Mouse (Mus musculus) inflammation-experienced regulatory T-cells, adult 6 months (primary cell): ENCODE measurements around the gene Tas2r136. TPM values are rescaled to one million over a fixed set of nuclear protein-coding genes. Genes with fewer than 3 reads are reported as not detected.

Experiments used
- ATAC-seq: one replicate; pipeline ENCODE4 v1.8.0; 2017
- polyA plus RNA-seq, 3 experiments: library from polyadenylated mRNA; unstranded; fragments of 100-300 nt; shearing (Covaris generic); gene quantifications; one replicate each; pipeline ENCODE4 v1.2.1; 2017

Tas2r136 gene
- polyA plus RNA-seq = not detected

DNA sequence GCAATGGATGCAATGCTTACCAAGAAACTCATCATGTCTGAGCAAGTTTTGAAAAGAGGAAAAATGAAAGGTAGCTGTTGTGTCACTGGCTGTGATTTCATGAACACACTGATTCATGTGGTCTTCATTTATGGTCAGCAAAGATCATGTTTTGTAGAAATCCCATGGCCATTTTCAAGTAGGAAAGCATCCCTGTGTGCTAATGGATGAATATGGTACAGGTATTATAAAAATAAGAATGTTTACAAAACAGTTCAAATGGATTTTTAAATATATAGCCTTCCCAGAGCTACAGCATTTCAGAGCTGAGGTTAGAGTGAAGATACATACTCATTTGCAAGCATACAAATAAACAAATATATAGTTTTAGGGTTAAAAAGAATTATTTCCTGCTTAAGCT lies at the start of gene Tas2r136:
Gene Tas2r136, minus strand, starts transcription at position 101 of the 400 bp plus-strand sequence.
- no peak for ATAC-seq

DNA sequence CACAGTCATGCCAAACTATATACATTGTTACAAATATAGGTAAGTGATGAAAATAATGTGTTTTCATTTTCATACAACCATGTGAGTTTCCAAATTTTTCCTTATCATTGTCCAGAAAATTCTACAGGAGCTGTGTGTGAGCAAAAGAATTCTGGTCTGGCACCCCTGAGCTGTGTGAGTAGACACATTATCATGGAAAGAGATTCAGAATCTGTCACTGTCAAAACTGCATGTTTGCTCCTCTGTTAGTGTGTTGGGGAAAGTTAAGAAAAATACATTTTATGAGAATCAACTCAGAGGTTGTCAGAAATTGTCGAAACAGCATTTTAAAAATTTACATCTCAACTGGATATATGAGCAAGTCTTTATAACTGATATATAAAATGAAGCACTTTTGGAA lies 24.6 kb upstream of the Tas2r136 start, which contains the start of gene Tas2r117:
Gene Tas2r117, plus strand, starts transcription at position 301 of the 400 bp plus-strand sequence.
- no peak for ATAC-seq

DNA sequence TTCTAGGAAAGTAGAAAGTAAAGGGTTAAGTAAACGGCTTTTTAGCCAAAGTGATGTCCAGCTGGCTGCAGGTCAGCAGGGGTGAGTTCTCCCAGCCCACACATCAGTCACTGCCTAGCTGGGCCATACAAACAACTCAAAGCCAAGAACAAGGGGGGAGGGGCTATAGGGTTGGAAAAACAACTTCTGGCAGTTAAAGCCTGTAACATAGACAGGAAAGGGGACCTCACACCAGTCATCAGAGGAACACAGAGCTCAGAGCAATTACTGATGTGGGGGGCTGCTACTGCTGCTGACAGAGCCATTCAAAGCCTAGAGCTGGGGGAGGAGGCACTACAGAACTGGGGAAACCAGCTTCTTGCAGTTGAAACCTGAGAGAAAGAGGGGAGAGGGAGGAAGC lies 17.4 kb upstream of the Tas2r136 start:
- no peak for ATAC-seq

GRCm38 (mm10) chr6:132761831-132762230 lies 16.1 kb downstream of the Tas2r136 start, which contains the start of gene Tas2r102:
Gene Tas2r102 (plus strand): TSS chr6:132762131.
- ATAC-seq = no peak

DNA sequence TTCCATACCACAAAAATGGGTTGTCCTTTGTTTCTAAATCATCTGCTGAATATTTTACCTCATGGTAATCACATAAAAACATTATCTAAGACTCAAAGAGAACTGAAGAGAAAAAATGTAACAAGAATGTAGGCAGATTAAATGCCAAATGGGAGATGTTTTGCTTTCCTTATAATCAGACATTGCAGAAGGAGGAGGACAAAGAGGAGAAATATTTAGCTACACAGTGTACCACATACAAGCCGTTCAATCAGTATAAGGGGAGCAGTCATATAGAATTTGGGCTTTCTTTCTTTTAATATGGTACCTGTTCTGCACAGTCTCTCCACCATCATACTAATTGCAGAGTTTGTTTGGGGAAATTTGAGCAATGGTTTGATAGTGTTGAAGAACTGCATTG lies 23.5 kb downstream of the Tas2r136 start, which contains the start of gene Tas2r124:
Gene Tas2r124, plus strand, starts transcription at position 301 of the 400 bp plus-strand sequence.
- ATAC-seq = no peak

DNA sequence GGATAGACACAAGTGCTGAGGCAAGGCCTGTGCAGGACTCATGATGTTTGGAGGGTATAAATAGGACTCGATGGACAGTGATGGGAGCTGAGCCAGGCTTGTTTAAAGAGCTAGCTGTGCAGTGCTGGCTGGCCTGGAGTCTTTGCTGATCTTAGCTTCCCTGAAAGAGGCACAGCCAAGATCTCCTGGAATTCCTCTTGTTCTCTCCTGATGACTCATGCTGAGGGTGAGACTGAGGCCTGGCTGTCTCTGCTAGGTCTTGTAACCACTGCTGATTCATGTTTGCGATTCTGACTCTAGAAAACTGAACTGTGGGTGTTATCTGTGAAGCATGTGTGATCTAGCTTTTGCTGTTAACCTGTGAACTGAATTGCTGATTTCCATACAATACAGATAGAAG lies 27.8 kb downstream of the Tas2r136 start:
- ATAC-seq = no peak

DNA sequence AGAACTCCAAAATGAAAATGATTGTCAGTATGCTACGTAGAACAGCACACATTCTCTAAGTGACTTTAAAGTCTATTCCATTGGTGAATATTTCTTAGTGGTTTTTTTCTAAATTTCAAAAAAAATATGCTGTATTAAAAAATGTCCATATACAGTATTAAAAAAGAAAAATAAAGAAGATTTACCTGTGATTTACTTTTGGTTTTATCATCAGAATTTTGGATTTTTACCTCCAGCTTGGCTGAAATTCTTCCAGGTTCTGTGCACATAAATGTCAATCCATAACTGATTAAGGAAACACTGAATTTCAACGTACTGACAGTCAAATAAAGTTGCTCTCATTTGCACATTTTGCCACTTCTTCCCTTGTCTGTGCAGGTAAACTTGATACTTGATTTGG lies 40.0 kb downstream of the Tas2r136 start, which contains the start of gene Tas2r115:
Gene Tas2r115, minus strand, starts transcription at position 101 of the 400 bp plus-strand sequence.
- no peak for ATAC-seq

Other genes starting within 250 kb of the Tas2r136 start
- not detected for gene Prh1, start 208.4 kb downstream of the Tas2r136 start, polyA plus RNA-seq
- not detected for gene Prp2, start 182.2 kb downstream of the Tas2r136 start, polyA plus RNA-seq
- not detected for gene A630073D07Rik, start 126.6 kb downstream of the Tas2r136 start, polyA plus RNA-seq
- not detected for gene Tas2r120, start 121.2 kb downstream of the Tas2r136 start, polyA plus RNA-seq
- gene Tas2r121, start 77.2 kb downstream of the Tas2r136 start, polyA plus RNA-seq = not detected
- not detected for gene Tas2r122, start 66.2 kb downstream of the Tas2r136 start, polyA plus RNA-seq
- not detected for gene Tas2r115, start 40.1 kb downstream of the Tas2r136 start, polyA plus RNA-seq
- gene Tas2r124, start 23.4 kb downstream of the Tas2r136 start, polyA plus RNA-seq = not detected
- gene Tas2r102, start 16.0 kb downstream of the Tas2r136 start, polyA plus RNA-seq = not detected
- not detected for gene Tas2r117, start 24.7 kb upstream of the Tas2r136 start, polyA plus RNA-seq
- not detected for gene Tas2r123, start 69.0 kb upstream of the Tas2r136 start, polyA plus RNA-seq
- not detected for gene Tas2r116, start 77.3 kb upstream of the Tas2r136 start, polyA plus RNA-seq
- not detected for gene Tas2r110, start 89.8 kb upstream of the Tas2r136 start, polyA plus RNA-seq
- gene Tas2r113, start 114.8 kb upstream of the Tas2r136 start, polyA plus RNA-seq = not detected
- gene Tas2r125, start 131.5 kb upstream of the Tas2r136 start, polyA plus RNA-seq = not detected
- gene Tas2r129, start 172.9 kb upstream of the Tas2r136 start, polyA plus RNA-seq = not detected
- gene Tas2r131, start 179.8 kb upstream of the Tas2r136 start, polyA plus RNA-seq = not detected
- not detected for gene Tas2r109, start 202.8 kb upstream of the Tas2r136 start, polyA plus RNA-seq